Mouse (Mus musculus): ENCODE results near the gene Gm595. TPM values are rescaled to one million over a fixed set of nuclear protein-coding genes. Genes with fewer than 3 reads are reported as not detected.

The Gm595 gene
- polyA plus RNA-seq (2015; fragmentation: Nextera tagmentation; extraction: Ambion mirVana), result not detected in 2 replicates

GRCm38 (mm10) chrX:48877613-48878012, at the start of gene Gm595:
Gene Gm595 (minus strand): TSS chrX:48877713.
- 81% methylated on average over 13 of the region's 13 CpGs for WGBS
- Histone ChIP-seq H3K9me3 (replicated peaks) (no peaks in the 10 kb centered on the region), H3K36me3 (no peaks in the 10 kb centered on the region), H3K4me1 (replicated peaks) (no peaks in the 10 kb centered on the region), H3K27ac (no peak within 1 kb of the TSS), H3K9ac (no peak within 1 kb of the TSS), H3K4me3 (no peak within 1 kb of the TSS), H3K27me3 (no peaks in the 10 kb centered on the region), H3K4me2 (no peak within 1 kb of the TSS)
- no peak for ATAC-seq (replicated peaks; ENCODE audit: insufficient number of reproducible peaks, insufficient read depth, low FRiP score, low read depth)

GRCm38 (mm10) chrX:48908421-48908820, 30.9 kb upstream of the Gm595 start:
- Histone ChIP-seq H3K36me3 (no peaks in the 10 kb centered on the region), H3K9me3 (replicated peaks) (no peaks in the 10 kb centered on the region), H3K27ac (no peak overlapping the region), H3K4me1 (replicated peaks) (no peaks in the 10 kb centered on the region), H3K27me3 (no peaks in the 10 kb centered on the region), H3K9ac (no peak overlapping the region), H3K4me3 (no peak overlapping the region), H3K4me2 (no peak overlapping the region)
- WGBS, result 82% methylated on average over 4 of the region's 4 CpGs
- ATAC-seq (replicated peaks; ENCODE audit: insufficient number of reproducible peaks, insufficient read depth, low FRiP score, low read depth), result no peak

GRCm38 (mm10) chrX:48903744-48904143, 26.2 kb upstream of the Gm595 start:
- H3K36me3 ChIP-seq, result no peaks in the 10 kb centered on the region
- WGBS, result 78% methylated on average over 3 of the region's 3 CpGs
- H3K4me2 ChIP-seq, result no peak overlapping the region
- no peak overlapping the region for H3K27ac ChIP-seq
- no peaks in the 10 kb centered on the region for H3K4me1 ChIP-seq (replicated peaks)
- no peak for ATAC-seq (replicated peaks; ENCODE audit: insufficient number of reproducible peaks, insufficient read depth, low FRiP score, low read depth)
- H3K9ac ChIP-seq, result no peak overlapping the region
- H3K9me3 ChIP-seq (replicated peaks), result no peaks in the 10 kb centered on the region
- no peak overlapping the region for H3K4me3 ChIP-seq
- no peaks in the 10 kb centered on the region for H3K27me3 ChIP-seq

- no peak for ATAC-seq (replicated peaks; ENCODE audit: insufficient number of reproducible peaks, insufficient read depth, low FRiP score, low read depth)
- Histone ChIP-seq H3K9me3 (replicated peaks) (no peaks in the 10 kb centered on the region), H3K27me3 (no peaks in the 10 kb centered on the region), H3K4me1 (replicated peaks) (no peaks in the 10 kb centered on the region), H3K4me2 (no peak overlapping the region), H3K27ac (no peak overlapping the region), H3K9ac (no peak overlapping the region), H3K36me3 (no peaks in the 10 kb centered on the region), H3K4me3 (no peak overlapping the region)
- 45% methylated on average over 5 of the region's 5 CpGs for WGBS
Observed at GRCm38 (mm10) chrX:48899555-48899954, 22.0 kb upstream of the Gm595 start.

- 59% methylated on average over 6 of the region's 6 CpGs for WGBS
- no peak for ATAC-seq (replicated peaks; ENCODE audit: insufficient number of reproducible peaks, insufficient read depth, low FRiP score, low read depth)
- Histone ChIP-seq H3K36me3 (no peaks in the 10 kb centered on the region), H3K9ac (no peak overlapping the region), H3K4me3 (no peak overlapping the region), H3K9me3 (replicated peaks) (no peaks in the 10 kb centered on the region), H3K4me2 (no peak overlapping the region), H3K27ac (no peak overlapping the region), H3K4me1 (replicated peaks) (no peaks in the 10 kb centered on the region), H3K27me3 (no peaks in the 10 kb centered on the region)
Observed at GRCm38 (mm10) chrX:48896803-48897202, 19.3 kb upstream of the Gm595 start.

GRCm38 (mm10) chrX:48893946-48894345, 16.4 kb upstream of the Gm595 start:
- H3K27ac ChIP-seq, result no peak overlapping the region
- H3K27me3 ChIP-seq, result no peaks in the 10 kb centered on the region
- no peaks in the 10 kb centered on the region for H3K36me3 ChIP-seq
- H3K9ac ChIP-seq, result no peak overlapping the region
- no peak overlapping the region for H3K4me2 ChIP-seq
- no peak for ATAC-seq (replicated peaks; ENCODE audit: insufficient number of reproducible peaks, insufficient read depth, low FRiP score, low read depth)
- no peaks in the 10 kb centered on the region for H3K4me1 ChIP-seq (replicated peaks)
- 69% methylated on average over 3 of the region's 3 CpGs for WGBS
- no peaks in the 10 kb centered on the region for H3K9me3 ChIP-seq (replicated peaks)
- no peak overlapping the region for H3K4me3 ChIP-seq

GRCm38 (mm10) chrX:48890259-48890658, 12.7 kb upstream of the Gm595 start:
- Histone ChIP-seq H3K4me3 (no peak overlapping the region), H3K9me3 (replicated peaks) (no peaks in the 10 kb centered on the region), H3K4me1 (replicated peaks) (no peaks in the 10 kb centered on the region), H3K27ac (no peak overlapping the region), H3K27me3 (no peaks in the 10 kb centered on the region), H3K4me2 (no peak overlapping the region), H3K36me3 (no peaks in the 10 kb centered on the region), H3K9ac (no peak overlapping the region)
- ATAC-seq (replicated peaks; ENCODE audit: insufficient number of reproducible peaks, insufficient read depth, low FRiP score, low read depth), result no peak
- WGBS, result 79% methylated on average over 9 of the region's 9 CpGs

GRCm38 (mm10) chrX:48884615-48885014, 7.1 kb upstream of the Gm595 start:
- Histone ChIP-seq H3K9me3 (replicated peaks) (no peaks in the 10 kb centered on the region), H3K9ac (no peak overlapping the region), H3K27ac (no peak overlapping the region), H3K27me3 (no peaks in the 10 kb centered on the region), H3K4me3 (no peak overlapping the region), H3K4me1 (replicated peaks) (no peaks in the 10 kb centered on the region), H3K36me3 (no peaks in the 10 kb centered on the region), H3K4me2 (no peak overlapping the region)
- WGBS, result 65% methylated on average over 5 of the region's 5 CpGs
- ATAC-seq (replicated peaks; ENCODE audit: insufficient number of reproducible peaks, insufficient read depth, low FRiP score, low read depth), result no peak

Other genes starting within 250 kb of the Gm595 start
- gene Gpr119, start 203.2 kb downstream of the Gm595 start, polyA plus RNA-seq (2015; fragmentation: Nextera tagmentation; extraction: Ambion mirVana), result not detected in 2 replicates
- gene Rbmx2, start 182.7 kb downstream of the Gm595 start, polyA plus RNA-seq (2015; fragmentation: Nextera tagmentation; extraction: Ambion mirVana), result 9.8 and 14.5 TPM in 2 replicates